Mouse (Mus musculus): Measurements from ENCODE around the gene Ppat. TPM values are rescaled to one million over a fixed set of nuclear protein-coding genes. Genes with fewer than 3 reads are reported as not detected.

Ppat gene
- 153 and 180 TPM in 2 replicates for total RNA-seq (2012; rRNA removed)
- 100 to 1,000 TPM; 103 to 110 TPM for polyA plus RNA-seq (2012; ENCODE audit: insufficient read depth in 1 of 2, insufficient read length in 2 of 2, low read depth in 1 of 2, low replicate concordance in 2 of 2, missing spikeins in 1 of 2)

DNA sequence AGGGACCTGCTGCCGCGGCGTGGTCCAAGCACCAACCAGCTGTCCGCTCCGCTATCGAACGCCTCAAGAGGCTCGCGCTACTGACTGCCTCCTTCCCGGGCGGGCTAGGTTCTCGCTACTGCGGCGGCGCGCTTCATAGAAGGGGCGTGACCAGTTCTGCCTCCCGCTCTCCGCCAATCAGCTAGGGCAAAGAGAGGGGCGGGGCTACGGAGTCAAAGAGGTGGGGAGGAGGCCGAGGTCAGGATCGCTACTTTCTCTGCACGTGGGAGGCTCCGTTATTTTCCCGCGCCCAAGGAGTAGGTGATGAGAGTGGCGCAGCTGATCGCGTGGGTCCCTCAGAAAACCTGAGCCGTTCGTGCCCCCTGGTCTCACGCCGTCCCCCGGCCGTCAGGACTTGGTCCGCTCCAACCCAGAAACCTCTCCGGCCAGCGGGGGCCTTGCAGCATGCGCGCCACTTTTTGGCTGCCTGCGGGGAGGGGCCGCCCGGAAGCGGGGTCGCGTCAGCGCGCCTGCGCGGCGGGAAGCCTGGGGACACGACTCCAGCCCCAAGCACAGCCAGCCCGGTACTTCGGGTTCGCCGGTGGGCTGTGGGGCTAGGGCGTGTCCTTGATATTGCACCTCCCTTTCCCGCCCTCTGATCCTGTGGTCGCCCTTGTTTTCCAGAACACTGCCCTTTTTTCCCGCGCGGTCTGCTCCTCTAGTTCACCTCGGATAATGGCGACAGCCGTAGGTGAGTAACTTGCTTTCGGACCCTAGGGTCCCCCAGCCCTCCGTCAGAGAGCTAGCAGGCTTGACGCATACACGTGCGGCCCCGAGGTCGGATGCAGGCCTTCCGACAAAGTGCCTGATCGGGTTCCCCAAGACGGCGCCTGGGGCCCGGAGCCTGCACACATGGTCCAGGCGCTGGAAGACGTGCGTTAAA, at the start of gene Ppat, which contains the start of gene Paics:
TSS of gene Ppat (minus strand) at position 473 of the 922 bp plus-strand sequence.
TSS of gene Paics (plus strand) at position 202 of the 922 bp plus-strand sequence.
- no peaks in the 10 kb centered on the region for H3K27me3 ChIP-seq (ENCODE audit: control insufficient read depth in 1 of 2, insufficient read depth in 2 of 2, low read length in 2 of 2)
- H3K4me3 ChIP-seq (ENCODE audit: control insufficient read depth in 1 of 2, insufficient read depth in 1 of 2, low read depth in 2 of 2, low read length in 2 of 2) = peak within 1 kb of the TSS; percentile 86 to 89
- H3K9me3 ChIP-seq (replicated peaks; ENCODE audit: insufficient read depth, low read length) = no peaks in the 10 kb centered on the region
- peaks cover 22 to 39% of the 10 kb centered on the region in 2 experiments for H3K4me1 ChIP-seq (ENCODE audit: control insufficient read depth in 1 of 2, insufficient read depth in 2 of 2, low read length in 2 of 2)
- peak within 1 kb of the TSS; percentile 79 for H3K27ac ChIP-seq (ENCODE audit: control insufficient read depth, low read depth, low read length)
- H3K9ac ChIP-seq (ENCODE audit: control insufficient read depth, low read depth, low read length, poor library complexity, severe bottlenecking) = peak within 1 kb of the TSS; percentile 90
- DNase-seq (ENCODE audit: low read depth, low spot score) = peak; percentile 100
- H3K36me3 ChIP-seq (ENCODE audit: control insufficient read depth in 1 of 2, insufficient read depth in 2 of 2, low read length in 2 of 2) = peaks cover 9 to 61% of the 10 kb centered on the region in 2 experiments
- peaks cover 75% of the 10 kb centered on the region for H3K79me2 ChIP-seq (ENCODE audit: control insufficient read depth, insufficient read depth, low read length, poor library complexity)
- TF ChIP-seq ZNF384 (IDR thresholded peaks at IDR 0.05; ENCODE audit: low read depth, low read length) (peak; percentile 58; the same call in 1 of the 2 replicates), MYB (IDR thresholded peaks at IDR 0.05; ENCODE audit: low read depth, low read length) (no peak), POLR2AphosphoS2 (IDR thresholded peaks at IDR 0.05; ENCODE audit: low read length) (peak; percentile 95), CHD1 (IDR thresholded peaks at IDR 0.05; ENCODE audit: low read depth, low read length) (no peak), TCF12 (IDR thresholded peaks at IDR 0.05; ENCODE audit: low read depth, low read length) (peak; percentile 80), TAL1 (IDR thresholded peaks at IDR 0.05; ENCODE audit: low read length) (no peak), SIN3A (IDR thresholded peaks at IDR 0.05; ENCODE audit: low read length) (peak; percentile 97), UBTF (IDR thresholded peaks at IDR 0.05; ENCODE audit: borderline replicate concordance, insufficient read depth, low read depth, low read length) (0 out of 2 replicates have a peak, but pooled peaks have one; percentile 73), ETS1 (IDR thresholded peaks at IDR 0.05; ENCODE audit: low read depth, low read length) (peak; percentile 55), SMC3 (IDR thresholded peaks at IDR 0.05; ENCODE audit: low read depth, low read length) (no peak), TBP (IDR thresholded peaks at IDR 0.05; ENCODE audit: low read depth, low read length) (peak; percentile 87; the same call in 1 of the 2 replicates), NRF1 (IDR thresholded peaks at IDR 0.05; ENCODE audit: insufficient read depth, low read depth, low read length, poor library complexity, severe bottlenecking) (peak; percentile 92), KAT2A (conservative IDR thresholded peaks at IDR 0.05; ENCODE audit: low read depth, low read length) (no peak; the same call in 1 of the 2 replicates), MXI1 (IDR thresholded peaks at IDR 0.05; ENCODE audit: low read depth, low read length) (peak; percentile 98), RAD21 (IDR thresholded peaks at IDR 0.05; ENCODE audit: low read depth, low read length) (no peak), MEF2A (IDR thresholded peaks at IDR 0.05; ENCODE audit: extremely low read depth, insufficient replicate concordance, low read depth, low read length, poor library complexity, severe bottlenecking) (no peak), MAZ (IDR thresholded peaks at IDR 0.05; ENCODE audit: low read depth, low read length) (peak; percentile 99), ZC3H11A (IDR thresholded peaks at IDR 0.05; ENCODE audit: low read depth, low read length) (no peak), JUND (IDR thresholded peaks at IDR 0.05; ENCODE audit: low read depth, low read length) (no peak), ELF1 (IDR thresholded peaks at IDR 0.05; ENCODE audit: low read depth, low read length) (peak; percentile 93), POLR2A (IDR thresholded peaks at IDR 0.05; ENCODE audit: control insufficient read depth in 1 of 2, insufficient read depth in 1 of 2, low read depth in 1 of 2, low read length in 2 of 2, poor library complexity in 1 of 2) (peak; percentile 95 to 99), MAX (IDR thresholded peaks at IDR 0.05; ENCODE audit: low read length) (peak; percentile 98), MYC (IDR thresholded peaks at IDR 0.05; ENCODE audit: low read depth, low read length) (peak; percentile 96), ZKSCAN1 (IDR thresholded peaks at IDR 0.05; ENCODE audit: low read depth, low read length) (no peak), RCOR1 (IDR thresholded peaks at IDR 0.05; ENCODE audit: low read depth, low read length) (no peak), USF2 (IDR thresholded peaks at IDR 0.05; ENCODE audit: borderline replicate concordance in 1 of 2, insufficient read depth in 1 of 2, low read depth in 1 of 2, low read length in 2 of 2) (no peak), E2F4 (IDR thresholded peaks at IDR 0.05; ENCODE audit: borderline replicate concordance, low read depth, low read length) (peak; percentile 99), POLR2AphosphoS5 (IDR thresholded peaks at IDR 0.05; ENCODE audit: borderline replicate concordance, low read depth, low read length) (0 out of 2 replicates have a peak, but pooled peaks have one; percentile 4), GATA1 (IDR thresholded peaks at IDR 0.05; ENCODE audit: low read depth, low read length) (no peak; the same call in 1 of the 2 replicates), NELFE (IDR thresholded peaks at IDR 0.05; ENCODE audit: low read depth, low read length) (peak; percentile 98), MAFK (IDR thresholded peaks at IDR 0.05; ENCODE audit: borderline replicate concordance, low read depth, low read length) (no peak), ZMIZ1 (IDR thresholded peaks at IDR 0.05; ENCODE audit: low read depth, low read length) (peak; percentile 99), CHD2 (IDR thresholded peaks at IDR 0.05; ENCODE audit: low read length) (no peak), EP300 (IDR thresholded peaks at IDR 0.05; ENCODE audit: low read depth in 1 of 2, low read length in 2 of 2) (peak in 1 of 2 experiments; percentile 31; a peak in 1 of 4 replicates)
